Mouse (Mus musculus): ENCODE data around the gene Josd1.

Josd1 gene

DNA sequence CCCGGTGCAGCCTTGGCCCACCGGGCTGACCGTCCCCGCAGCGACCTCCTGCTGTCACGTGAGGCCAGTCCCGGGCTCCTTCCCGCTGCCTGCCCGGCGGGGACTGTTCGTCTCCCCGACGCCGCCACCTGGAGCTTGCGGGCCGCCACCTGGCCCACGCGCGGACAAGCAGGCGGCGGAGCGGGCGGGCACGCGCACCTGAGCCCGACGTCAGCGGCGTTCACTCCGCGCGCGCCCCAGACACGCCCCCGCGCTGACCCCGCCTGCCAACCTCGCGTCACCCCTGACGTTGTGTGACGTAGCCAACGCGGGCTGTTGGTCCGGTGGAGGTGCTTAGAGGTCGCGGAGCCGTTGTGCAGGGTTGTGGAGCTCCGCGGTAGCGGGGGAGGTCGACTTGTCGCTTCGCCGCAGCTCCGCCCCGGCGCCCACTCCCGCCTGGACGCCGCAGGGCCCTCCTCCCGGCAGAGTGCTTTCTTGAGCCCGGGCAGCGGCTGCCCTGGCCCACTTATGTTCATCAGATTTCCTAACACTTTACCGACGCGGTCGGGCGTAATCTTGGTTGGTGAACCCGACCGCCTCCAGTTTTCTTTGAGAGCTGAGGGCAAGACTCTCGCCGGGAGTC, at the start of gene Josd1:
Josd1 (minus strand) TSS at position 274 of the 622 bp plus-strand sequence.
- DNase-seq (ENCODE audit: low read depth) = peak; percentile 91

- DNase-seq (ENCODE audit: low read depth) = no peak
These were observed 46.6 kb upstream of the Josd1 start for GRCm38 (mm10) chr15:79734311-79734710.

DNA sequence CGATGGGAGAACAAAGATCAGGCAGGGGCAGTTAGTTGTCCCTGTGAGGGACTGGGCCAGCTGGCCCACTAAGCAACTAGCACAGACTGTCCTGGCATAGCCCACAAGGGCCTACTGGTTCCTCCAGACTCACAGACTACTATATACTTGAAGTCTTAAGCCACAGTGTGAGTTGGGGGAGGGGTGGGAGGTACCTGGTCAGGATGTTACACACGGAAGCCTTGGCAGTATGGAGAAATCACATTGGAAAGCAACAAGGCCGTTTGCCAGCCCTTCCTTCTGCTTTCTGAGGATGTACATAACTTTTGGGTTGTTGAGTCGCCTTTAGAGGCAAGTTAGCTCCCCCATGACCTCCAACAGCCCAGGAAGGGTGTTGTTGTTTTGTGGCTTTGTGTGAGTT, 45.9 kb upstream of the Josd1 start:
- no peak for DNase-seq (ENCODE audit: low read depth)

GRCm38 (mm10) chr15:79733192-79733591, 45.5 kb upstream of the Josd1 start:
- DNase-seq (ENCODE audit: low read depth) = no peak

- no peak for DNase-seq (ENCODE audit: low read depth)
These were observed 43.8 kb upstream of the Josd1 start for GRCm38 (mm10) chr15:79731554-79731953.

GRCm38 (mm10) chr15:79728731-79729388, 41.1 kb upstream of the Josd1 start:
- DNase-seq (ENCODE audit: low read depth) = no peak

DNA sequence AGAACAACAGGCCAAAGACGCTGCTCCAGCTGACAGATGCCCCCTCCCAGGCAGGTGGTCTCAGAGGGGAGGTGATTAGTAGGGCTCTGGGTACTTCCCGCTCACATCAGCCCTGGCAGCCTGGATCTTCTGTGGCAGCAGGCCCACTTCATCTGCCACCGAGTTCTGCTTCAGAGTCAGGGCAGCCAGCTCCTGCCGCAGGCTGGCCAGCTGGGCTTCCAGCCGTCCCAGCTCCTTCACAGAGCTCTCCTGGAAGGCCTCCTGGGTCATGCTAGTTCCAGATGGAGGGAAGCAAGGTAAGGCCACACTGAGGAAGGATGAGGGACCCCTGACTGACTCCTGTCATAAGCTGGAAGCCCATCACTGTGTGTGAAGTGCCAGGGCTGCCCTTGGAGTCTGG, 40.6 kb upstream of the Josd1 start:
- DNase-seq (ENCODE audit: low read depth) = no peak

DNA sequence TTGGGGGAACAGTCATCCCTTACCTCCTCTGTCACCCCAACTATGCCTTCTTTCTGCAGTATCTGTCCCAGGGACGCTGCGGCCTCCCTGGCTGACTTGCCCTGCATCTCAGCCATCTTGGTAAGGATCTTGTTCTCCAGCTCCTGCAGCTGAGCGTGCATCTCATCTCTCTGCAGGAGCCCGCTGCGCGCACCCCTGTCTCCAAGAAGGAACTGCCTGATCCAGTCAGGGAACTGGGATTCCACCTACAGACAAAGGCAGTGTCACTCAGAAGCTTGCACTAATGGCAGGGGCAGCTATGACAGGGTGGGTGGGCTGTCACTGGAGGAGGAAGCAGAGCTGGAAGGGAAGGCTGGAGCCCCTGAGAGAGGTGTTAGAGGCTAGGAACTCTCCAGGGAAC, 40.1 kb upstream of the Josd1 start:
- no peak for DNase-seq (ENCODE audit: low read depth)

GRCm38 (mm10) chr15:79725190-79725789, 37.6 kb upstream of the Josd1 start:
- DNase-seq (ENCODE audit: low read depth) = no peak

DNA sequence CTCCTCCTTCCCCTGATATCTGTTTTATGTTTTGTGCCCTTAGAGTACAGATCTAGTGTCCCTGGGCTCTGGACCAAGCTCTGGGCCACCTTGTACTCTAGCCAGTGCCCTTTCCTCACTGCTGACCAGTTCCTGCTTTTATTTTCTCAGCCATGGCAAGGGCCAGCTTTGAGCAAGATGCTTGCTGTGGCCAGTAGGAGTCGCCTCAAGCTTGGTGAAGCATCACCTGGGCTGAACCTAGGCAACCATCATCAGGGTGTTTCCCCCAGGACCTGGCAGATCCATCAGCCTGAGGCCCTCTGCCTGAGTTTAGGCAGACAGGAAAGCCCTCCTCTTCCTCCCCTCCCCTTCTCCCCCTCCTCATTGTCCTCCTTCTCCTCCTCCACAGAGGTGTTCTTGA, 35.7 kb upstream of the Josd1 start:
- no peak for DNase-seq (ENCODE audit: low read depth)

DNA sequence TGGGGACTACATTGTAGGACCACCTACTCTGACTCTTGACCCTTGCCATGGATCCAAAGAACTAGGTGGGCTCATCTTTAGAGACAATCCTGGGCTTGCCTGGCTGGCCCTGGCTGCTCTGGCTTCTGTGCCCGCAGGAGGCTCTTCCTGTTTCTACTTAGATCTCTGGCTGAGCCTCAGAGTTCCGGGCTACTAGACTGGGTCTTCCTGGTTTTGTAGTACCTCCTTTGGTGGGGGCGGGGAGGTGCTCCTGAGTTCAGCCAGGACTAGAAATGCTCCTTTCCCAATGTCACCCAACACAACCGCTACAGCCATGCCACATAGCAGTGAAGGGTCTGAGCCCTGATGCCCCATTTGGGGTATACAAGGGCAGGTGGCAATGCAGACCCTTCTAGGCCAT, 33.1 kb upstream of the Josd1 start:
- no peak for DNase-seq (ENCODE audit: low read depth)

DNA sequence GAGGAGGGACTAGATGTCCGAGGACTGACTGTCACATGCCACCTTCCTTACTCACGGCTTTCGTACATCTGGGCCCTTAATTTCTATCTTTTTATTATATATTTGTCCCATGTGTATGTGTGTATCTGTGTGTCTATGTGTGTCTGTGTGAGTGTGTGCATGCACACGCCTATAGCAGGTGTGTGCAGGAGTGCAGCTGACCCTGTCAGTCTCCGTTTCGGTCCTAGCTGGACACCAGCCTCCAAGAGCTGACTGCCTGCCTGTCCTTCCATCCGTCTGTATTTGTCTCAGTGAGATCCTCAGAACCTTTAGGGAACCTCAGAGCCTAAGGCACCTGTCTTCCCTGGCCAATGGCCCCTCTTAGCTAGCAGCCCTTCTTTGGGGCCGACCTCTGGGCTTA, 32.5 kb upstream of the Josd1 start:
- DNase-seq (ENCODE audit: low read depth) = no peak

DNA sequence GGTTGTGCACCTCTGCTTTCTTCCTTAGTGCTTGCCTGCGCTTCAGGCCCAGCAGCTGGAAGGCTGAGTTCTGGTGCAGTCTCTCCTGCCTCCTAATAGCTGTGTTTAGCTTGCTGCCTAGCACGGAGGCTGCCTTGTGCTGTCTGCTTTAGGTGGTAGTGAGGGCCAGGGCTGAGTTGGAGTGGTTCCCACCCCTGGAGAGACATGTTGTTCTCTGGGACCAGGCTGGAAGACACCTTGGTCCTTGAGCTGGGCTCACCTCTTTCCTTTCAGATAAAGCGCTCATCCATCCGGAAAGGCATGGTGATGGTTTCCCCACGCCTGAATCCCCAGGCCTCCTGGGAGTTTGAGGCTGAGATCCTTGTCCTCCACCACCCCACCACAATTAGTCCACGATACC, 29.0 kb upstream of the Josd1 start:
- no peak for DNase-seq (ENCODE audit: low read depth)

- no peak for DNase-seq (ENCODE audit: low read depth)
These were observed 27.9 kb upstream of the Josd1 start for GRCm38 (mm10) chr15:79715646-79716045.

GRCm38 (mm10) chr15:79708229-79708822, 20.6 kb upstream of the Josd1 start:
- DNase-seq (ENCODE audit: low read depth) = no peak

GRCm38 (mm10) chr15:79706603-79707214, 19.0 kb upstream of the Josd1 start:
- DNase-seq (ENCODE audit: low read depth) = no peak

DNA sequence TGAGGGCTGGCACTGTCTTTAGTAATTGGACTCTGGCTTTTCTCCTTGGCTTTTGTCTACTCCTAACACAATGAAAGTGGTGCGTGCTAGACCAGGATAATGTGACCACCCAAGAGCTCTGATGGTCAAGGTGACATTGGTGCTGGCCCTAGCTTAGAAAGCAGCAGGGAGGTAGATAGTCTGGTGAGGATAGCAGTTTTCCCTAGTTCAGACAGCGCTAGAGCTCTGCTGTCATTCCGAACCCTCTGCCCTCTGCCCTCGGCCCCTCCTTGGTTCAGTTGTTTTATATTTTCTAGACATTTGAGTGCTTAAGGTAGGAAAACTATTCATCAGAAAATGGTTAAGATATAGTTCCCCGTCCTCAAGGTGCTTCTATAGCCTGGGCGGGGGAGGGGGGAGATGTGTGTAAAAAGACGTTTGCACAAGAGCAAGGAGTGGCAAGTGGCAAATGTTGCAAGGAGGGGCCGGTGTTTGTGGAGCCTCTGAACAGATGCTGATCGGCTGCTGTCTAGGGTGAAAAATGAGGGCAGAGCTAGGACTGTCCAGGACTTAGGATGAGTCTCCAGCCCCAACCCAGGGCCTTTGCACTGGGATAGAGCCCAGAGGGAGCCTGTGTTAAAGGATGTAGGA, 10.0 kb upstream of the Josd1 start:
- DNase-seq (ENCODE audit: low read depth) = no peak

DNA sequence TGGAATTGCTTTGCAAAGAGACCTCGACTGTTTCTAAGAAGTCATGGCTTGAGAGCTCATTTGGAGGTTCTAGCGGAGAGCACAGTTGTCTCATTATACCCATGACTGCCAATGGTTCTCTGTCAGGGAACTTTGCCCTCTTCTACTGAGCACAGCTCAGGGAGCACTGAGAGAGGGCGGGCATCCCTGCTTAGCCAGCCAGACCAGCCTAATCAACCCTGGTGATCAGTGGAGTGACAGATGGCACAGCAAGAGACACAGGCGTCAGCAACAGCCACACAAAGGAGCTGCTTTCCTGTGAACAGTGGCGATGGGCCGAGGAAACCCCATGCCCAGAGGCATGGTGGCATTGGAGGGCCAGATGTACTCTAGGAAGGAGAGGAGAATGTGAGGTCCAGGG, 9.3 kb upstream of the Josd1 start:
- no peak for DNase-seq (ENCODE audit: low read depth)

GRCm38 (mm10) chr15:79696508-79696907, 8.8 kb upstream of the Josd1 start:
- DNase-seq (ENCODE audit: low read depth) = no peak

DNA sequence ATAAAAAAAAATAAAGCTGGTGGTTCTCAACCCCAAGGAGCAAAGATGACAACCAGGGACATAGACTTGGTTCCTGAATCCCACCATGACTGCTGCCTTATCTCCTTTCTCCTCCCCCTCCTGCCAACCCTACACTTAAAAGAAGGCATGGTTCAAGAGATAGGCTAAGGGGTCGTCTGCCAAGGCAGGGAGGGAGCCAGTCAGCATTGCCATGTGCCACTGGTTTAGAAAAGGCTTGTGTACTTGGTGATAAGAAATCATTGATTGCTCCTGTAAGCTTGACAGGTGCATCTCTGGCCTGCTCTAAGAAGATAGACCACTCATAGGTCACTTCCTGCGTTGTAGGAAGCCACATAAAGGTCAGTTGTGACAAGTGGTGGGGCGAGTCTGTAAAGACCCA, 7.8 kb upstream of the Josd1 start:
- DNase-seq (ENCODE audit: low read depth) = no peak

DNA sequence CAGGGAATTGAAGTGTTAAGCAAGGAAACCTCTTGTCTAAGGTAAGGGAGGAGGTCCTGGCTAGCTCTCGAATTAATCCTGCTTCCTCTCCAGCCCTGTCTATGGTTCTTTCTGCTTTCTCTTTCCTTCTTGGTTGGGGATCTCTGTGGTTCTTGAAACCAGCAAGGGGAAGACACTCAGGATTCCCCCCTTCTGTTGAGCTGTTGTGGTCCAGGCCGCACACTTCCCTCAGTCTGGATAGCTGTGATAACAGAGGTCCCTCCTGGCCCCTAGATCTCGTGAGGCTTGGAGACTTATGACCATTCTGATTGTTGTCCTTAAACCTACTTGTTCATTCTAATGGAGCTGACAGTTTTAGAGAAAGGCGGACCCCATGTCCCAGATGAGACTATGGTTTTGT, 6.8 kb upstream of the Josd1 start:
- DNase-seq (ENCODE audit: low read depth) = no peak

GRCm38 (mm10) chr15:79693740-79694139, 6.0 kb upstream of the Josd1 start:
- no peak for DNase-seq (ENCODE audit: low read depth)
